Mouse (Mus musculus) CD4-positive, CD25-positive, alpha-beta regulatory T cell, adult 4 months (primary cell): ENCODE results near the gene Gm49450. TPM values are rescaled to one million over a fixed set of nuclear protein-coding genes. Genes with fewer than 3 reads are reported as not detected.
A peak's percentile ranks its signal among the peaks of the same experiment; 100 is the strongest.
"Not testable (repeated sequence)": the region's sequence is repeated elsewhere in the genome, so short reads cannot be mapped to it uniquely, and the experiment has no call there.

ENCODE experiments used
- ATAC-seq: one replicate; pipeline ENCODE4 v1.8.0; 2017
- polyA plus RNA-seq, 2 experiments: library from polyadenylated mRNA; unstranded; fragments of 100-300 nt; shearing (Covaris generic); gene quantifications; one replicate each; pipeline ENCODE4 v1.2.1; 2017

Gm49450 gene
- polyA plus RNA-seq, 2 experiments from 2014 or later, result not detected

DNA sequence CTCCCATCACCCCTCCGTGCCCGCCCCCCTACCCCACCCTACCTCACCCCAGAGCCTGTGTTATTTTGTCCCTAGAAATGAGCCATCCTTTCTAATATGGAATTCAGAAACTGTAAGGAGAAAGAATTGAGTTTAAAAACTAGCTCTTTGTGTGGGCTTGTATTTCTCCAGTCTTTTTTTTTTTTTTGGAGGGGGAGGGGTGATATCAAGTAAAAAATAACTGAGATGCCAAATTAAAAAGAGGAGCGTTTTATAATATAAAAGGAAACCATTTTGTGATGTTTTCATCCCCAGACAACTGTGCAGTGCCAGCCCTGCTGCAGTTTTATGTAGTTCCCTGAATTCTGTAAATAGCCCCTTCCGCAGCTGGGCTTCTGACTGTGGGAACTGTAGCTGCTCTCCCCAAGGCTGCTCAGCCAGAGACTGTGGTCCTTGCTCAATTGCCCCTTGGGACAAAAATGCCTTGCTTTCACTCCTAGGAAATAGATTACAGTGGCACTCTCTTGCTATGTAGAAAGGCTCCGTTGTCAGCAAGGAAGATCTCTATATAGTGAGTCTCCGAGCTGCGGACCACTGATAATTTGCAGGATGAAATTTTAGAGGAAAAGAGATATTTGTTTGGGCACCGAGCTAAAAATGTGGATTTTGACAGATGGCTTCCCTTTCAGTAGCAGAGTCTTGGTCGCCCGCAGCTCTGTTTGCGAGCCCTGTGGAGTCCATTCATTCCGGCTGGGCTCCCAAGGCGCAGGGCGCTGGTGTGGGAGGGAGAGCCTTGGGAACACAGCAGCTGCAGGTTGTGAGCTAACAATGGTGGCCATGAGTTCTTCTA, 1.3 kb upstream of the Gm49450 start:
- no peak for ATAC-seq

DNA sequence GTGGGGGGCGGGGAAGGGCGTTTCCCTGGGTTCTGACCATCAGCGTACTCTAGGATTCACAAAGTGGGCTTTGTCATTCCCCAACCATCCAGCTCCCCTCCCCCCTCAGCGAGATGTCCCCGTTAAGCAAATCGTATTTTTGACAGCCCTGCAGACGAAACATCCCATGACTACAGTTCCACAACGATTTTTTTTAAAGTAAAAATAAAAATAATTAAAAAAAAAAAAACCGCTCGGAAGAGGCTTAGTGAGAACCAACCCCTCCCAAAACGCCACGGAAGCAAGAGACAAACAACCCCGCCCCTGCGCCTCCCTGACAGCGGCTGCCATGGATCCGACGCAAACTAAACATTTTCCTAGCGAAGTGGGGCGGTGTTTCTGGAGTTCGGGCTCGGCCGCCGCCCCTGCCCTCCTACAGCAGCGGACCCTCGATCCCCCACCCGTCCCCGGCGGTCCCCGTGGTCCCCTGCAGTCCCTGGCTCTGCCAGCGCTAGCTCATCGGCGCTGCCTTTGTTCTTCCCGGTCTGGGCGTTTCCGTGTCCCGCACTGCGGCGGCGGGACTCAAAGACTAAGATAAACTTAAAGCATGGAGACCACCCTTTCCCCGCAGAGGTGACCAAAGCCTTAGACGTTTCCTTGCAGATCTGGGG, 475 bp downstream of the Gm49450 start:
- peak; percentile 59 for ATAC-seq

DNA sequence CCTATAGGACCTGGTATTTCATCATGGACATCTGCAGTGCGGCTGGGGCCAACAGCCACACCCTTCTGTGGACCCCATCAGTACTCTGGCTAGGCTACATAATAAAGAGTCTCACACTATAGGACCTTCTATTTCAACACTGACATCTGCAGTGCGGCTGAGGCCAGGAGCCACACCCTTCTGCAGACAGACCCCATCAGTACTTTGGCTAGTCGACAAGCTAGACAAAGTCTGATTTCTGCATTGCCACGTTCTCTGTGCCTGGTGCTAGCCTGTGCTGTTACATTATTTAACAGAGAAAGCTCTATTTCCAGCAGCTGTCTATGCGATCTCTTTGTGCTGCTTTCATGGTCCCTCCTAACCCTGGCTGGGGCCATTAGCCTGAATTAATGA, 1.3 kb downstream of the Gm49450 start:
- ATAC-seq, result no peak

DNA sequence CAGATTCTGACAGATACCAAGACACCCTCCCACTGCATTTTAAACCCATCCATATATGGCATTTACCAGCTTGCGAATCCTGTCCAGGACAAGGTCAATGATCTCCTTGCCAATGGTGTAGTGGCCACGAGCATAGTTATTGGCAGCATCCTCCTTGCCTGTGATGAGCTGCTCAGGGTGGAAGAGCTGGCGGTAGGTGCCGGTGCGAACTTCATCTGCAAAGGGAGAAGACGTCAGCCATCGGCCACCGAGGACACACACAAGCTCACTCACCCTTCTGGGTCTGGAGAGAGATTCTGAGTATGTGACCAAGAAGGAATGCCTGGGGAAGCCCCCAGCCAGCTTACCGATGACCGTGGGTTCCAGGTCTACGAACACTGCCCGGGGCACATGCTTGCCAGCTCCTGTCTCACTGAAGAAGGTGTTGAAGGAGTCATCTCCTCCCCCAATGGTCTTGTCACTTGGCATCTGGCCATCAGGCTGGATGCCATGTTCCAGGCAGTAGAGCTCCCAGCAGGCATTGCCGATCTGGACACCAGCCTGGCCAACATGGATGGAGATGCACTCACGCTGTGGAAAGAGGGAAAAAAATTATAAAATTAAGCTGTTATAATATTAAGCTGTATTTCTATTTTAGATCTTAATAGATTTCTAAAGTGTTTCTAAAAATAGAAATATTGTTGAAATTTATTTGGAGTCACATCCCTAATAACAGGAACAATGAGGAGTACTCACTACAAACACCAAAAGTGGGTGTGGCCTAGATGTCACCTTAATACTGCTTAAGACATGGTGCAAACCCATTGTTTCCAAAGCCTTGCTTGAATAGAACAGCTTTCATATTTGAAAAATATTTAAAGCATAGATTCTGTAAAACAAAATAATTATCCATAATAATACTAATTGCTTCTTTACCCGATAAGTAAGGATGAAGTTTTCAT, 2.0 kb downstream of the Gm49450 start:
- ATAC-seq, result not testable (repeated sequence)

DNA sequence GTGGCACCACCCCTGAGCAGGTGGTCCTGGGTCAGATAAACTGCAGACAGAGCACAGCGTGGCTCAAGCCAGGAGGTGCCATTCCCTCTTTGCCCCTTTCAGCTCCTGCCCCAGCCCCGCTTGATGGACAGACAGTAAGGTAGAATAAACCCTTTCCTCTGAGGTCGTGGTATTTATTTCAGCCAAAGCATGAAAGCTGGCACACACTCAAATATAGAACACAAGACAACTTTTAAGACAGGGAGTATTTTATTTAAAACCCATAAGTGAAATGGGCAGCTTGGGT, 3.8 kb downstream of the Gm49450 start:
- ATAC-seq, result no peak

DNA sequence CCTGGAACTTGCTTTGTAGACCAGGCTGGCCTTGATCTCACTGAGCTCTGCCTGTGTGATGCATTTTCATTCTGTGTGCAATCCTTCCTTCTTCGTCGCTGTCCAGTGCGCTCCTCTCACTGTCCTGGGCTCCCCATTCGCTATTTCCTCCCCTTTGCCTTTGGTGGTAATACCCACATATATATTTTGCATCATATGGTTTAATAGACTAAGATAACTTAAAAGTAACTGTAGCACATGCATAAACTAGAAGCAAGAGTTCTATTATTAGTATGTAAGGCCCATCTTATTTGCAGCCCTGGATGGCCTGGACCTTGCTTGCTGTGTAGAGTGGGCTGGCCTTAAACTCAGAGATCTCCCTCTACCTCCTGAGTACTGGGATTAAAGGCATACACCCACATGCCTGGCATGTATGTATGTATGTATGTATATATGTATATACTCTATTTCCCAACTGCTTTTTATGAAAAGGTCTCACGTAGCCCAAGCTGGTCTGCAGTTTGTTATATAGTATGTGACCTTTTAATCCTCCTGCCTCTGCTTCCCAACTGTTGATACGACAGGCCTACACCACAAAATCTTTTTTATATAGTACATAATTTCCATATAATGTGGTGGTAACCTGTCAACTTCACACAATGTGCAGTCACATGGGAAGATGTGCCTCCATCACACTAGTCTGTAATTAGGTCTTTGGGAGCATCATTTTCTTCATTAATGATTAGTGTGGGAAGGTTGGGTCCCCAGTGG, 4.3 kb downstream of the Gm49450 start:
- no peak for ATAC-seq

DNA sequence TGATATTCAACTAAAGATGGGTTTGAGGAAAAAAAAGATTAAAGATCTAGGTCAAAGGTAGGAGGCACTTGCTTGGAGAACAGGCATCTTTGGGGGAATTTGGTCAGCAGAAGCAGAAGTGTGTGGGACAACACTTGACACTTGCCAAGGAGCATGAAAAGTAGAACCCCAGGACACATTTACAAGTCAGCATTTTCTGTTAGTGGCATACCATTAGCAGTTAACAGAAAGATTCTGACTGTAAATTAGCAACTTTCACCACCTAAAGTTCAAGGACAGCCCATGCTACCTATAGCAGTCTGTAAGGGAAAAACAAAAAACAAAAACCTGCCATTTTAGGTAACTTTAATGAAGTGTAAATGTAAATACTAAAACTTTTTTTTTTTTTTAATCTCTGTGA, 5.0 kb downstream of the Gm49450 start:
- ATAC-seq, result no peak

DNA sequence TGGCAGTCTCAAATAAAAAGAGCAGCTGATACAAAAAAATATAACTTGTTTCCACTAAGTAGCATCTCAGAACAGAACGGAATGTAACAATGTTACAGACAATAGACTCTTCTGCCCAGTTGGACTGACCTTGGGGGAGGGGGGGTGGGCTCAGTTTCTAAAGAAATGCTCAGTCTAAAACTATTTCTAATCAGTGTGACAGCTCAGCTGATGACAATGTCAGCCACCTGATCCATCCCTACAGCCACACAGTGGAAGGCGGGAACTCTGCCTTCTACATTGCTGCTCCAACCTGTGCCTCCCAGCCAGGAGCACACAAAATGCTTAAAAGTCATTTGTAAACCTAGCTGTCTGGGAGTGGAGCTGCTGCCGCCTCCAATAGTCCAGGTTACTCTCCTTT, 5.5 kb downstream of the Gm49450 start:
- ATAC-seq, result no peak

DNA sequence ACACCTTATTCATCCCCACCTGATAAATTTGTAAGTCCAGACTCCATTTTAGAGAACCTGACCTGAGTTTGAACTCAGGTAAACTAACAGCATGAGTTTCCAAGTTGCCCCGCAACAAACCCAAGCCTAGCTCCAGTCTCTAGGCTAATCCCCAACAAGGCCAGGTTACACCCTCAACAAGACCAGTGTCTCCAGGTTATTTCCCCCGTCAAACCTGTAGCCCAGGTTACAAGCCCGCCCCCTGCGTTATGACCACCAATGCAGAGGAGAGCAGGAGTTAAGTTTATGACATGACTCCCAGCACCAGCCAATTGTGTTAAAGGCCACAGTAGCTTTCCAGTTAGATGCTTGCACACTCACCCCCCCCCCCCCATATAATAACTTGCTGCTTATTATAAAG, 10.2 kb downstream of the Gm49450 start:
- no peak for ATAC-seq

DNA sequence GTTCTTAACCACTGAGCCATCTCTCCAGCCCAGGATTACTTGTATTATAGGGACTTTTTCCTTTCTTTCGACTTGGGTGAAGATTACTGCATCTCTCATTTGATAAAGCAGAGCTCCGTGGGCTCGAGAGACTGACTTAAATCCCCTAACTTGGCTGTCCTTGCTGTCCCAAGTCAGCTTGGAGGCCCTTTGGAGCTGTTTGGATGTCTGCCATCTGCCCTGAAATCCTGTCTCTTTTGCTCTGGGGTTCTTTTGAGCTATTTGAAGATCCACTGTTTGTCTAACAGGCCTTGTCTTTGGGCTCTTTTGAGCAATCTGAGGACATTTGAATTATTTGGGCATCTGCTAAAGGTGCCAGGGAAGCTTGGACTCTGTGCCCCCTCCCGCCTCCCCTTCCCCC, 11.3 kb downstream of the Gm49450 start:
- no peak for ATAC-seq

DNA sequence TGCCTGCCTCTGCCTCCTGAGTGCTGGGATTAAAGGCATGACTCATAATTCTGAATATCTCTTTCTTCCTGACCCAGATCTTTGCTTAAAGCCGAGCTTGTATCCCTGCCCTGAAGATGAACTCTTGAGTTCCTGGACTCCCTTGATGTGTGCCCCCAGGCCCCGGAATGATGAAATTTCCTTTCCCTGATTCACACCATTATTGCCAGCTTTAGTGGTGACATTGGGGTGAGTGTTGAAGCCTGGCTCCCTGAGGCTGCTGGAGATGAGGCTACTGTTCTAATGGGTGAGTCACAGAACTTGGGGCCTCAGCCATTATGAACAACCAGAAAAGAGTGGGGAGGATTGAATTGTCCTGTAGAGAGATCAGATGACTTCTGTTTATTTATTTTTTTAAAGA, 11.8 kb downstream of the Gm49450 start:
- no peak for ATAC-seq

DNA sequence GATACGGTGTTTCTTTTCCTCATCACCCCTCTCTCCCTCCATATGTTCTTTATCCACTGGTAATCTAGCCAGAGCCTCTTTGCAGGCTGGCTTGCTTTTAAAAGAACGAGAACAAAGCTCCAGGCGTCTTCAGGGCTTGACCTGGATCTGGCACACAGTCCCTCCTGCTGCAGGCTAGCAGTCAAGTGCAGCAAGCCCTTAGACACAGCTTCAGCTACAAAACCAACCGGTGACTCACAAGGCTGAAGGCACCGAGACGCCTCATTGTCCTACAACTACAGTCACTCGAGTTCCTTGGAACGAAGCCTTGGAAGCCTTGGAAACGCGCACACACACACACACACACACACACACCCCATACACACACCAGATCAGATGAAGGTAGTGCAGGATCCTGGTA, 12.5 kb downstream of the Gm49450 start:
- ATAC-seq, result no peak

DNA sequence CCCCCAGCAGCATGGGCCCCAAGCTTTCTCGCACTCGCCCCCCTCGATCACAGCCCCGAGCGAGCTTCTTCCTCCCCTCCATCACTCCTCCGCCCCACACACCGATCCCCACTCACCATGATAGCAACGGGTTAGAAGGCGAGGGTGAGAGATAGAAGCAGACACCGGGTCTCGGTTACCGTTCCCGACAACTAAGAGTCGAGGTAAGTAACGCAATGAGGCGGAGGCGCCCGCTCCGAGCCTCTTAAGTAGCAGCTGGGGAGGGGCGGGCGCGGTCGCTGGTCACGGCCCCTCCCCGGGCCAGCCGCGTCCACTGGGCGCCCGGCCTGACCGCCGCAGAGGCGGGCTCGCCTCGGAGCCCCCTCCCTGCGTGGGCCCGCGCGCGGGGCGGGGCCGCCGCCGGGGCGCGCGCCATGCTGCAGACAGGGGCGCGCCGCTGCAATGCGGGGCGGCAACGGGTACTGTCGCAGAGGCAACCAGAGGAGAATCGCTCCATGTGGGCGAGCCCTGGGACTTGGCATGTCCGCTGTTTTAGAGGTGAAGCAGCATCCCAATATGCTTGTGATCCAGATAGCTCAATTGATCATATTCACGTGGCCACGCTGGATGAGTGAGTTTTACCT, 19.0 kb downstream of the Gm49450 start, which contains the start of gene Tuba1b:
Gene Tuba1b, minus strand, starts transcription at position 349 of the 623 bp plus-strand sequence.
- ATAC-seq, result peak; percentile 83

DNA sequence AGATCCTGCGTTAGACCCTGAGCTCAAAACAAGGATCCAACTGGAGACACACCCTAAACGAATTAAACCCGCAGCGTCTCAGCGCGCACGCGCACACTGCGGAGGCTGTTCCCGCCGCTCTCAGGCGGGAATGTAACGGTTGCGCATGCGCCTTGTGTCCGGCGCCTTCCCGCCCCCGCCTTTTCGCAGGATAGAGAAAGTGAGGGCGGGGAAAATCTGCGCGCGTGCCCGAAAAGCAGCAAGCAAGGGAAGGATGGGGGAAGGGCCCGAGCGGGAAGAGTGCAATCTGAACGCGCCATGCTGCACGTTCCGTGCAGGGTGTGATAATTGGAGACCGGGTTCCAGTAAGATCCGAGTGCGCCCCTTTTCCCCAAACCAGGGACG, 19.5 kb downstream of the Gm49450 start:
- ATAC-seq, result peak; percentile 65

DNA sequence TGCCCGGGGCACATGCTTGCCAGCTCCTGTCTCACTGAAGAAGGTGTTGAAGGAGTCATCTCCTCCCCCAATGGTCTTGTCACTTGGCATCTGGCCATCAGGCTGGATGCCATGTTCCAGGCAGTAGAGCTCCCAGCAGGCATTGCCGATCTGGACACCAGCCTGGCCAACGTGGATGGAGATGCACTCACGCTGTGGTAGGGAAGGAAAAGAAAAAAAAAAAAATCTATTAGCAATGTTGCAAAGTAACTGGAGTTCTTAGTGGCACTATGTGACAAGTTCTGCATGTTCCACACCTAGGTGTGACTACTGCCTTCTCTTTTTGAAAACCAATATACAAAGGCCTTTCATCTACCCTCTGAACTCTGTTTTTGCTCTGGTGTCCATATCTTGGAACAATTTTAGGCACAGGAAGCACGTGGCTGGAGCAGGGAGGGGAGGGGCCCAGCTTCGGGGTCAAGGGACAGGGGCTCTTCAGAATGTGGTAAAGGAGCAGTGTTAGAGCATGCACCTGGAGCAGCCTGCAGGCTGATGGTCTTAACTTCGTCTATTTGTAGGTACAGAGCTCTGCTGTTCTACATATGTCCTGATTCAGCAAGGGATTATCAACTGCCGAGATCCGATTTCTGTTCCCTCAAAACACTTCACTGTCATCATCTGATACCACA, 20.2 kb downstream of the Gm49450 start:
- not testable (repeated sequence) for ATAC-seq

DNA sequence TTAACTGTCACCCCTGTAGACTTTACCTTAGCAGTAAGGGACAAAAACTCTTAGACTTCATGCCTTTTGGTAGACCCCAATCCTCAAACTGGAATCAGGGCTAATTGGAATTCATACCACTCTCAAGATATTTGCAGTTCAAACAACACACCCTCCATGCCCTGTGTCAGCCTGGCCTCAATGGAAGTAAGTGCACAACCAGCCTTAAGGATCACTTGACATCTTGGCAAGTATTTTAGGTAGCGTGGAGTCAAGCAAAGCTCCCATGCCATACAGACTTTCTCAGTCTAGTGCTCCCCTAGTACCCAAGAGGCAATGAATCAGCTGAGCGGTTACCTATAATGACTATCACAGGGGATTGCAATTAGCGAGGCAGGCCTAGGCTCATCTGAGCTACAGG, 22.4 kb downstream of the Gm49450 start:
- no peak for ATAC-seq

DNA sequence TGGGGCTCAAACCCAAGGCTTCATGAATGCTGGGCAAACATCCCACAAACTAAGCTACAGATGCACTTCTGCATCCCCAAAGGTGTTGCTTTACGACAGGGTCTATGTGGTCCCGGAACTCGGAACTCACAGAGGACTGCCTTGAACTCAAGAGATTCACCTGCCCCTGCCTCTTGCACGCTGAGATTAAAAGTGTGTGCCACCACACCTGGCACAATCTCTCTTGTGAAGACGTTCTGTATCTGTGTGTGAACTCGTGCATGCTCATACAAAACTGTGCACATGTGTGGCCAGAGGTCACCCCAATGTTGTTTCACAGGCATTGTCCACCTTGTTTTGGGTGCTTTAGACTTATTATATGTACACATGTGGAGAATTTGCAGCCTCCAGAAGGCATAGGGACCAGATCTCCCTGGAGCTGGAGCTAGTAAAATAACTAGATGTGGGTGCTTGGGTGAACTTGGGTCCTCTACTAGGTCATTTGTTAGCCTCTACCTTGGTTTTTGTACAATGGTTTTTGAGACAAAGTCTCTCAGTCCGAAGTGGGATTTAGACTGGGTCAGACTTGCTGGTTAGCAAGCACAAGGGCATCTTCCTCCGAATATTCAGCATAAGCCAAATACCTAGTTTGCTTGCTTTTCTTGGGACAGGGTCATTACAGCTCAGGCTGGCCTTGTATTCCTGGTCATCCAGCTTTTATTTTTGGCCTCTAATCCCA, 23.2 kb downstream of the Gm49450 start:
- no peak for ATAC-seq

DNA sequence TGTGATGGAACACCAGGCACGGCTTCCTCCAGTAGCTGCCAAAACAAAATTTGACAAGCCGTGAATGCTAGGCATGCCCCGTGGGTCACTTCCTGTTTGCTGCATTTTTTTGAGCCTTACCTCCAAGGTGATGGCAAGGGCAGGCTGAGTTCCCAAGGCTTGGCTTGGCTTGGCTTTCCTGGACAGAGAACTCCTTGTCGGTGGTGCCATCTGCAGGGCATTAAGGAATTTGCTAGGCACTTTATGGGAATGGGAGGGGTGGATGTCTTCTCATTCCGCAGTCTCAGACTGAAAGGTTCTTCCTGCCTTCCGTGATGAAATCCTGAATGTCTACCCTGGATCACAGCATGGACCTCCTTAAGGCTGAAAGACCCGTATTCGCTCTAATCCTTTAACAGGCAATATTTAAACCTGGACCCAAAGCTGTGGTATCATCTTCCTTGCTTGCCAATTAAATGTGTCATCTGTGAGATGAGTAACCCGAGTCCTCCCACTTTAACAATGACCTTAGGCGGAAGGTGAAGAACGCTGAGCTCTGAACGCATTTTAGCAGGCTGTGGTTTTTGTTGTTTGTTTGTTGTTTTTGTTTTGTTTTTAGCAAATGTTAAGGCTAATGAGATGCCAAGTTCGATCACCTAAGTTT, 24.6 kb downstream of the Gm49450 start:
- ATAC-seq, result peak; percentile 67

DNA sequence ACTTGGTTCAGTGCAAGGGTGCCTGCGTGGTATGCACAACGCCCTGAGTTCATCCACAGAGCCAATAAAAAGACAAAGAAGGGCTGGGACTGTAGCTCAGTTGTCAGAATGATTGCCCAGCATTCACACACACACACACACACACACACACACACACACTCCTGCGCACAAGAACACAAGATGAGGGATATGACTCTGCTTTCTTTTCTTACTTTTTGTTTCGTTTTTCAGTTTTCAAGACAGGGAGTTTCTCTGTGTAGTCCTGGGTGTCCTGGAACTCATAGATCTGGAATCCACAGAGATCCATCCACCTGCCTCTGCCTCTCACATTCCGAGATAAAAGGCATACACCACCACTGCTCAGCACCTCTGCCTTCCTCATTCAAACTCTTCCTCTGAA, 25.8 kb downstream of the Gm49450 start:
- peak; percentile 83 for ATAC-seq

DNA sequence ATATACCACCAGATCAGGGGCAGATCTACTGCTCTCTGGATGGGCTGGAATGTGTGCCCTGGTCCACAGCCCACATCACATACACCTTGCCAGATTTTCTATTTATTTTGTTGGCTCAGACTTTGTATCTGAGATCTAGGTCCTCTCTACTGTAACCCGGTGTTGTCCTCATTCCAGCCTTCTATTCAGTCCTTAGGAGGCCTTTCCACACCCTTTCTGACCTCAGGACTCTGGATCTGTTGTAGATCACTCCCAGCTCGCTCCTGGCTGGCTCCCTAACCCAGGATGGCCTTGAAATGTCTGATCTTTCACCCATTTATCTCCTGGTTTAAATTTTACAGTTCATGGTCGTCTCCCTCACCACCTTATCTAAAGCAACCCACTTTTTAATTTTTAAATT, 28.7 kb downstream of the Gm49450 start:
- ATAC-seq, result no peak
